Mouse (Mus musculus) cerebellum, adult 2 months (tissue): Measurements from ENCODE around the gene Cox8b. TPM values are rescaled to one million over a fixed set of nuclear protein-coding genes. Genes with fewer than 3 reads are reported as not detected.

ENCODE experiments used
- DNase-seq, 2 experiments: peaks; one replicate each; pipeline ENCODE4 v3.0.0; 2021
- H3K27ac ChIP-seq: fragments of 200-500 bp; 2 replicates; pipeline ENCODE4 v1.5.1; 2012; ENCODE audit warnings: low read length, control low read depth, inconsistent platforms; ENCODE audit not compliant: insufficient read depth
- H3K27me3 ChIP-seq: fragments of 200-500 bp; 2 replicates; pipeline ENCODE4 v1.6.1; 2012; ENCODE audit warnings: inconsistent platforms, mild to moderate bottlenecking, low read length, moderate library complexity; ENCODE audit not compliant: control insufficient read depth, insufficient read depth
- H3K4me1 ChIP-seq: fragments of 200-500 bp; 2 replicates; pipeline ENCODE4 v1.6.1; 2011; ENCODE audit warnings: low read length; ENCODE audit not compliant: control insufficient read depth, insufficient read depth
- H3K4me3 ChIP-seq: fragments of 200-500 bp; replicated peaks from 2 replicates; pipeline ENCODE3; 2011; ENCODE audit warnings: mild to moderate bottlenecking, low read depth, low read length, control low read depth; ENCODE audit not compliant: insufficient read depth
- CTCF ChIP-seq: fragments of 200-500 bp; IDR thresholded peaks from 2 replicates; pipeline ENCODE4 v1.5.1; 2011; ENCODE audit warnings: low read depth, mild to moderate bottlenecking, control low read depth, low read length, moderate library complexity, borderline replicate concordance; ENCODE audit not compliant: insufficient read depth
- POLR2A ChIP-seq: fragments of 200-500 bp; IDR thresholded peaks from 2 replicates; pipeline ENCODE4 v1.6.1; 2011; ENCODE audit warnings: low read length, control low read depth, borderline replicate concordance; ENCODE audit not compliant: insufficient read depth
- WGBS: fragments of 180-500 bp; shearing (Covaris S2); methylation state at CpG from one replicate; pipeline ENCODE4 v1.1.7; 2018; 5-methylcytosine and 5-hydroxymethylcytosine counted together
- polyA plus RNA-seq: library from polyadenylated mRNA; depleted of rRNA; stranded (reverse); fragments of >200 nt; gene quantifications from 2 replicates; pipeline ENCODE4 v1.2.3, GENCODE M21; 2012

Cox8b gene
- polyA plus RNA-seq, 1 experiment = 7.9 TPM

DNA sequence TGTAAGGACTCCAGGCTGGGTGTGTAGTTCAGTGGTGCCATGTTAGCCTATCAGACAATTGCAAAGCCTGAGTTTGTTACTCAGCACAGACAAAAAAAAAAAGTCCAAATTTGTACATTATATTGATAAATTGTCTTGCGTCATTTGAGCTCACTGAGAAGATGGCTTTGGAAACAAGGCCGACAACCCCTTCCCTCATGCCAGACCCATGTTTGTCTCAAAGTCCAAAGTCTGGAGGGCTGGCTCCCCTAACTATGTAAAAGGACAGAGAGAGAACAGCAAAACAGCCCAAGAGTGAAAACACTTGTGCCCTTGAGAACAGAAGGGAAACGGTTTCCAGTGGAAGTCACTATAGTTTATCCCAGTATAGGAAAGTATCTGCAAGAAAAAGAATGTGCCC is 19.8 kb downstream of the Cox8b start:
- no peaks in the 10 kb centered on the region; the same call in 1 of the 2 replicates for H3K4me1 ChIP-seq
- 90% methylated on average over 3 of the region's 3 CpGs for WGBS
- TF ChIP-seq POLR2A = no peak
- TF ChIP-seq CTCF = no peak
- H3K27ac ChIP-seq = no peak overlapping the region
- no peaks in the 10 kb centered on the region for H3K27me3 ChIP-seq
- no peak overlapping the region for H3K4me3 ChIP-seq
- no peak for DNase-seq

DNA sequence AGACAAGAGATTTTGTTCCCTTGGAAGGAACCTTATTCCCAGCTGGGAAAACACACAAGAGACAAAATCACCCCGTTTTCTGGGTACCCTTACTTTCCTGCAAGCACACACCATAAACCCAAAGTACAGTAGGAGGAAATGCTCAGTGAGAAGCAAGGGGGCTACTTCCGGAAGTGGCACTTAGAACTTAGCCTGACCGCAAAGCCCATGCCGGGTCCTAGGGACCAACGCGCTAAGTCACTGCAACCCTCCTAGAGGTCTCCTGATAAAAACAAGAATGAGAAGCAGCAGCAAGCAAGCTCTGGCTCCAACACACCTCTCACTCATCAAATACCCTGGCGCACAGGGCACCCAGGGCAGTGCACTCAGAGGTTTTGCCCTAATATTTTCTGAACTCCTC is 20.9 kb downstream of the Cox8b start:
- no peaks in the 10 kb centered on the region; the same call in 1 of the 2 replicates for H3K4me1 ChIP-seq
- no peak for TF ChIP-seq CTCF
- no peak for TF ChIP-seq POLR2A
- no peak overlapping the region for H3K27ac ChIP-seq
- no peaks in the 10 kb centered on the region for H3K27me3 ChIP-seq
- no peak overlapping the region for H3K4me3 ChIP-seq
- 89% methylated on average over 7 of the region's 7 CpGs for WGBS
- no peak for DNase-seq

DNA sequence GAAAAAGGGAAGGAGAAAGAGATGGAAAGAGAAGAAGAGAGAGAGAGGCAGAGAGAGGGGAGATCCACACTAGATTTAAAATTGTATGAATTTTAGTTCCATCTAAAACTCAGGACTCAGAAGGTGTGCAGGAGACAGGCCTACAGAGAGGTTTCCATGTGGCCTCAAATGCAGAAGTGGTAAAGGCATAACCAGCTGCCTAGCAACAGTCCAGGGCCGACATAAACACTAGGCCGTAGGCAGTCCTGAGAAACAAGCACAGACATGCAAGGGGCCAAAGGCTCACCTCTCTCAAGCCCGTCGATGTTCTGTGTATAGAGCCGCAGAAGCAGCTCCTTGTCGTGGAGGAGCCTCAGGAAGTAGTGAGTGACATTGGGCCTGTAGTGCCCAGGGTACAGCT is 22.9 kb downstream of the Cox8b start:
- no peak for DNase-seq
- no peak overlapping the region for H3K4me3 ChIP-seq
- H3K27me3 ChIP-seq = no peaks in the 10 kb centered on the region
- TF ChIP-seq CTCF (no peak), POLR2A (no peak)
- H3K27ac ChIP-seq = no peak overlapping the region
- no peaks in the 10 kb centered on the region for H3K4me1 ChIP-seq
- whole genome bisulfite sequencing = 89% methylated on average over 6 of the region's 6 CpGs

DNA sequence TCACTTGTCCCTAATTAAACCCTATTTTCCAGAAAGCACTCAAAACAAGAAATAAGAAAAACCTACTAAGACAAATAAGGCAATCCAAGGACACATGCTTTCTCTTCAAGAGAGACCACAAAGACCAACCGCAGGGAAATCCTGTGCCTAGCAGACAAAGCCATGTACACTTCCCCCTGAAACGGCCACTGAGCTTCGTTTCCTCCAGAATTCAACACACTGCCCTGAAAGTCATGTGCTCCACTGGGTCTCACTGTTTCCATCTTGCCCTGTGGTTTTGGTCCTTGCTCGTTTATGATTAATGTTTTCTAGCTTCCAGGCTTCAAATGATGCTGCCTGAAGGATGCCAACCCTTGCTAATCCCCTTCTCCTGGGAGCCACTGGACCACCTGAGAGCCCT is 26.0 kb downstream of the Cox8b start:
- no peak for DNase-seq
- H3K4me3 ChIP-seq = no peak overlapping the region
- no peak overlapping the region for H3K27ac ChIP-seq
- no peaks in the 10 kb centered on the region for H3K4me1 ChIP-seq
- no peaks in the 10 kb centered on the region for H3K27me3 ChIP-seq
- 94% methylated on average over 4 of the region's 4 CpGs for WGBS
- no peak for TF ChIP-seq CTCF
- no peak for TF ChIP-seq POLR2A

DNA sequence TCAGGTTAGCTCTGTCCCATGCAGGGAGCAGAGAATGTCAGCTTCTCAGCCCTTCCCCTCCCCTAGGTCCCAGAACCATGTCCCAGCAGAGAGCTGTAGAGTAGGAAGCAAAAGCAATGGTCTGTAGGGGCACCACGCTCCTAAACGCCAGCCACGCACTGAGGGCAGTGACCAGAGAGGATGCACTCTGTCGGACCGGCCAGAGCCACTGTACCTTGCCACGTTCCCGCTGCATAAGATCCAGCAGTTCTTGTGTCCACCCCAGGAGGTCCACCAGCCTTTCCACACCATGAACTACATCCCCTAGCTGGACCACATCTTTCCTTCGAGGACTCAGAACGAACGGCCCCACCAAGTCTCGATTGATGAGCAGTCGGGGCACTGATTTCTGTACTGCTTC is 35.5 kb downstream of the Cox8b start:
- Histone ChIP-seq H3K4me1 (peaks cover 11% of the 10 kb centered on the region), H3K27me3 (no peaks in the 10 kb centered on the region), H3K4me3 (no peak overlapping the region), H3K27ac (no peak overlapping the region)
- no peak for DNase-seq
- TF ChIP-seq POLR2A (no peak), CTCF (no peak)
- WGBS = 82% methylated on average over 12 of the region's 12 CpGs

DNA sequence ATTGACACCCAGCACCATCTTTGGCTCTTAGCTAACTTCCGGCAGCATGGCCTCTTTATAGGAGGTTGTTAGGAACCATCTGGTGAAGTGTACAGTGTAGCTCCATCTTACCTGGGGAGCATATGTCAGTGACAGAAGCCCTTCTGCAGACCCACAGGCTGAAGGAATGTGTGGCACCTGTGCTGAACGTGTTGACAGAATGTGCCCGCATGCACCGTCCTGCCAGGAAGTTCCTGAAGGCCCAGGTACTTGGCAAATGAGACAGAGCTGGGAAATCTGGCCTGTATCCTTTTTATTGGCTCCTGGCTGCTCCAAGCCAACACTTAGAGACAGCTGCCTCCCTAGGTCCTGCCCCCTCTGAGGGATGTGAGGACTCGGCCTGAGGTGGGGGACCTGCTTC is 39.5 kb downstream of the Cox8b start:
- H3K27me3 ChIP-seq = no peaks in the 10 kb centered on the region
- no peak for TF ChIP-seq CTCF
- no peak overlapping the region for H3K4me3 ChIP-seq
- peak in 1 of 2 experiments; percentile 26 for DNase-seq
- no peak overlapping the region for H3K27ac ChIP-seq
- H3K4me1 ChIP-seq = peaks cover 23% of the 10 kb centered on the region
- WGBS = 16% methylated on average over 5 of the region's 5 CpGs

DNA sequence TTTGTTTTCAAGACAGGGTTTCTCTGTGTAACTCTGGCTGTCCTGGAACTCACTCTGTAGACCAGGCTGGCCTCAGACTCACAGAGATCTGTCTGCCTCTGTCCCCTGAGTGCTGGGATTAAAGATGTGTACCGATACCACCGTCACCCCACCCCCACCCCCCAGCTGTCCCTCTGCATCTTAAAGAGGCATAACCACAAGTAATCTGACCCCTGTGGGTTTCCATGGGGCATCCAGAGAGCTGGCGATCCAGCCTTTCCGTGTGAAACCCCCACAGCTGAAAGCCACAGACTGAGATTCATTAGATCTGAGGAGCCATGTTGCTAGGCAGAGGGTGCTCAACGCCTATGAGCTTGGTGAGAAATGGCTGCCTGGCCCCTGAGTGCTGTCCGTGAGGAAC is 40.2 kb downstream of the Cox8b start:
- no peaks in the 10 kb centered on the region for H3K27me3 ChIP-seq
- no peak for DNase-seq
- H3K4me1 ChIP-seq = peaks cover 26% of the 10 kb centered on the region
- H3K4me3 ChIP-seq = no peak overlapping the region
- TF ChIP-seq POLR2A (no peak), CTCF (no peak)
- H3K27ac ChIP-seq = no peak overlapping the region
- 50% methylated on average over 6 of the region's 6 CpGs for WGBS

DNA sequence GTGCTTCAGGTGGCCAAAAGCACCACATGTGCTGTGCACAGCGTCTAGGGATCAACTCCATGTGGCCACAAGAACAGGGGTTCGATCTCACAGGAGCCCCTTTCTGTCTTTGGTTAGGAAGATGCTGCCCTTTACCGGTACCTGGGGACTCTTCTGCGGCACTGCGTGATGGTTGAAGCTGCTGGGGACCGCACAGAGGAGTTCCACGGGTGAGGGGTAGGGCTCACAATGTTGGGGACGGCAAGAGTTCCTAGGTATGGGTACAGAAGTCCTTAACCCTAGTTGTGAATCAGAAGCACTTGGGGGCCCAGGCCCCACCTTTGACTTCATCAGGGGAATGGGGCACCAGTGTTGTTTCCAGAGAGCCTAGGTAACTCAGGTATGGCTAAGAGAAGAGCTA is 41.5 kb downstream of the Cox8b start:
- no peak for DNase-seq
- H3K4me1 ChIP-seq = peaks cover 28% of the 10 kb centered on the region
- H3K4me3 ChIP-seq = peak overlapping the region; percentile 86
- WGBS = 87% methylated on average over 8 of the region's 8 CpGs
- TF ChIP-seq CTCF = no peak
- no peak for TF ChIP-seq POLR2A
- no peaks in the 10 kb centered on the region for H3K27me3 ChIP-seq
- no peak overlapping the region for H3K27ac ChIP-seq
